Mouse (Mus musculus): ENCODE results near the gene Slc16a14. TPM values are rescaled to one million over a fixed set of nuclear protein-coding genes. Genes with fewer than 3 reads are reported as not detected.

Slc16a14 gene
- polyA plus RNA-seq, 1 experiment from 2014 or later = 7.5 TPM

- Histone ChIP-seq H3K4me1 (replicated peaks) (peaks cover 11% of the 10 kb centered on the region; the same call in 1 of the 2 replicates), H3K4me3 (no peak overlapping the region), H3K4me2 (no peak overlapping the region), H3K9me3 (no peaks in the 10 kb centered on the region), H3K27ac (replicated peaks) (no peak overlapping the region), H3K36me3 (no peaks in the 10 kb centered on the region), H3K27me3 (peaks cover 14% of the 10 kb centered on the region), H3K9ac (no peak overlapping the region)
- WGBS = 91% methylated on average over 19 of the region's 19 CpGs
- ATAC-seq (ENCODE audit: low read depth) = no peak
Observed at GRCm38 (mm10) chr1:84936716-84937510, 2.0 kb upstream of the Slc16a14 start.

GRCm38 (mm10) chr1:84935668-84936067, 734 bp upstream of the Slc16a14 start:
- Histone ChIP-seq H3K4me2 (peak overlapping the region; percentile 76), H3K27ac (replicated peaks) (no peak overlapping the region), H3K27me3 (peaks cover 14% of the 10 kb centered on the region), H3K9me3 (no peaks in the 10 kb centered on the region), H3K4me1 (replicated peaks) (peaks cover 11% of the 10 kb centered on the region; the same call in 1 of the 2 replicates), H3K4me3 (no peak overlapping the region), H3K9ac (peak overlapping the region; percentile 89; the same call in 1 of the 2 replicates), H3K36me3 (no peaks in the 10 kb centered on the region)
- ATAC-seq (ENCODE audit: low read depth) = no peak
- 72% methylated on average over 9 of the region's 9 CpGs for WGBS

GRCm38 (mm10) chr1:84934151-84934502, 807 bp downstream of the Slc16a14 start:
- H3K4me3 ChIP-seq = peak overlapping the region; percentile 63
- H3K9me3 ChIP-seq = no peaks in the 10 kb centered on the region
- H3K36me3 ChIP-seq = peaks cover 2% of the 10 kb centered on the region
- H3K4me1 ChIP-seq (replicated peaks) = peaks cover 11% of the 10 kb centered on the region; the same call in 1 of the 2 replicates
- peak; percentile 28 for ATAC-seq (ENCODE audit: low read depth)
- H3K27ac ChIP-seq (replicated peaks) = peak overlapping the region; percentile 93
- peak overlapping the region; percentile 89 for H3K9ac ChIP-seq
- under 1% methylated on average over 12 of the region's 12 CpGs for whole genome bisulfite sequencing
- peaks cover 14% of the 10 kb centered on the region for H3K27me3 ChIP-seq
- peak overlapping the region; percentile 76 for H3K4me2 ChIP-seq

- Histone ChIP-seq H3K9me3 (no peaks in the 10 kb centered on the region), H3K4me1 (replicated peaks) (peaks cover 11% of the 10 kb centered on the region; the same call in 1 of the 2 replicates), H3K4me3 (peak overlapping the region; percentile 63), H3K27ac (replicated peaks) (peak overlapping the region; percentile 93), H3K9ac (peak overlapping the region; percentile 89), H3K4me2 (peak overlapping the region; percentile 76), H3K27me3 (peaks cover 14% of the 10 kb centered on the region), H3K36me3 (peaks cover 7% of the 10 kb centered on the region)
- peak; percentile 1; the same call in 1 of the 2 replicates for ATAC-seq (ENCODE audit: low read depth)
- WGBS = 13% methylated on average over 22 of the region's 22 CpGs
Observed at GRCm38 (mm10) chr1:84933472-84934150, 1.3 kb downstream of the Slc16a14 start.

GRCm38 (mm10) chr1:84925599-84925998, 9.3 kb downstream of the Slc16a14 start:
- no peak for ATAC-seq (ENCODE audit: low read depth)
- no peaks in the 10 kb centered on the region for H3K4me1 ChIP-seq (replicated peaks)
- no peak overlapping the region for H3K4me3 ChIP-seq
- peaks cover 24% of the 10 kb centered on the region for H3K36me3 ChIP-seq
- WGBS = 87% methylated on average over 9 of the region's 9 CpGs
- no peak overlapping the region for H3K27ac ChIP-seq (replicated peaks)
- no peak overlapping the region for H3K9ac ChIP-seq
- no peak overlapping the region for H3K4me2 ChIP-seq
- H3K9me3 ChIP-seq = no peaks in the 10 kb centered on the region
- H3K27me3 ChIP-seq = no peaks in the 10 kb centered on the region

GRCm38 (mm10) chr1:84924134-84924533, 10.8 kb downstream of the Slc16a14 start:
- 90% methylated on average over 6 of the region's 6 CpGs for WGBS
- no peak for ATAC-seq (ENCODE audit: low read depth)

GRCm38 (mm10) chr1:84923432-84923831, 11.5 kb downstream of the Slc16a14 start:
- Histone ChIP-seq H3K9ac (no peak overlapping the region), H3K9me3 (no peaks in the 10 kb centered on the region), H3K4me1 (replicated peaks) (no peaks in the 10 kb centered on the region), H3K27me3 (no peaks in the 10 kb centered on the region), H3K36me3 (peaks cover 22% of the 10 kb centered on the region), H3K4me2 (no peak overlapping the region), H3K27ac (replicated peaks) (no peak overlapping the region), H3K4me3 (no peak overlapping the region)
- WGBS = 91% methylated on average over 2 of the region's 2 CpGs
- ATAC-seq (ENCODE audit: low read depth) = no peak

More at GRCm38 (mm10) chr1:84924134-84924533, 10.8 kb downstream of the Slc16a14 start:
- Histone ChIP-seq H3K4me1 (replicated peaks) (no peaks in the 10 kb centered on the region), H3K27me3 (no peaks in the 10 kb centered on the region), H3K9me3 (no peaks in the 10 kb centered on the region), H3K9ac (no peak overlapping the region), H3K4me2 (no peak overlapping the region), H3K27ac (replicated peaks) (no peak overlapping the region), H3K36me3 (peaks cover 25% of the 10 kb centered on the region), H3K4me3 (no peak overlapping the region)

- Histone ChIP-seq H3K4me3 (no peak overlapping the region), H3K4me1 (replicated peaks) (no peaks in the 10 kb centered on the region)
- WGBS = 92% methylated on average over 3 of the region's 3 CpGs
Observed at GRCm38 (mm10) chr1:84918865-84919264, 16.1 kb downstream of the Slc16a14 start.

GRCm38 (mm10) chr1:84915010-84915409, 19.9 kb downstream of the Slc16a14 start:
- Histone ChIP-seq H3K36me3 (peaks cover 28% of the 10 kb centered on the region), H3K4me1 (replicated peaks) (peaks cover 10% of the 10 kb centered on the region), H3K9me3 (no peaks in the 10 kb centered on the region), H3K4me3 (no peak overlapping the region), H3K27me3 (no peaks in the 10 kb centered on the region), H3K4me2 (no peak overlapping the region), H3K27ac (replicated peaks) (no peak overlapping the region), H3K9ac (no peak overlapping the region)
- 82% methylated on average over 4 of the region's 4 CpGs for WGBS
- ATAC-seq (ENCODE audit: low read depth) = no peak

More at GRCm38 (mm10) chr1:84918865-84919264, 16.1 kb downstream of the Slc16a14 start:
- H3K36me3 ChIP-seq = peaks cover 7% of the 10 kb centered on the region; the same call in 1 of the 2 replicates
- no peaks in the 10 kb centered on the region for H3K9me3 ChIP-seq
- H3K27me3 ChIP-seq = no peaks in the 10 kb centered on the region
- no peak overlapping the region for H3K27ac ChIP-seq (replicated peaks)
- no peak overlapping the region for H3K9ac ChIP-seq
- ATAC-seq (ENCODE audit: low read depth) = no peak
- no peak overlapping the region for H3K4me2 ChIP-seq

GRCm38 (mm10) chr1:84912571-84912970, 22.4 kb downstream of the Slc16a14 start:
- Histone ChIP-seq H3K9ac (no peak overlapping the region), H3K4me2 (no peak overlapping the region), H3K27ac (replicated peaks) (no peak overlapping the region), H3K9me3 (no peaks in the 10 kb centered on the region), H3K4me3 (no peak overlapping the region), H3K36me3 (peaks cover 22% of the 10 kb centered on the region), H3K4me1 (replicated peaks) (peaks cover 13% of the 10 kb centered on the region), H3K27me3 (no peaks in the 10 kb centered on the region)
- ATAC-seq (ENCODE audit: low read depth) = no peak
- 96% methylated on average over 11 of the region's 11 CpGs for WGBS

GRCm38 (mm10) chr1:84910177-84910804, 24.6 kb downstream of the Slc16a14 start:
- Histone ChIP-seq H3K9ac (0 out of 2 replicates have a peak overlapping the region, but pooled peaks have one; percentile 31), H3K27me3 (no peaks in the 10 kb centered on the region), H3K4me1 (replicated peaks) (peaks cover 13% of the 10 kb centered on the region), H3K4me2 (no peak overlapping the region), H3K36me3 (peaks cover 22% of the 10 kb centered on the region), H3K27ac (replicated peaks) (no peak overlapping the region), H3K9me3 (no peaks in the 10 kb centered on the region), H3K4me3 (no peak overlapping the region)
- WGBS = 45% methylated on average over 8 of the region's 8 CpGs
- no peak; the same call in 1 of the 2 replicates for ATAC-seq (ENCODE audit: low read depth)

GRCm38 (mm10) chr1:84904467-84904866, 30.5 kb downstream of the Slc16a14 start:
- H3K27me3 ChIP-seq = no peaks in the 10 kb centered on the region
- WGBS = 53% methylated on average over 2 of the region's 2 CpGs
- H3K27ac ChIP-seq (replicated peaks) = no peak overlapping the region
- no peak overlapping the region for H3K9ac ChIP-seq
- no peak overlapping the region for H3K4me3 ChIP-seq
- H3K4me1 ChIP-seq (replicated peaks) = no peaks in the 10 kb centered on the region
- 0 out of 2 replicates have a peak, but pooled peaks cover 3% of the 10 kb centered on the region for H3K36me3 ChIP-seq
- H3K4me2 ChIP-seq = no peak overlapping the region
- H3K9me3 ChIP-seq = no peaks in the 10 kb centered on the region
- ATAC-seq (ENCODE audit: low read depth) = peak; percentile 75

Measured in neural tube, embryonic 13.5 days (tissue).